Mouse (Mus musculus): Measurements from ENCODE around the gene Bag6. TPM values are rescaled to one million over a fixed set of nuclear protein-coding genes. Genes with fewer than 3 reads are reported as not detected.
"Not testable (repeated sequence)": the region's sequence is repeated elsewhere in the genome, so short reads cannot be mapped to it uniquely, and the experiment has no call there.

Gene Bag6
- polyA plus RNA-seq, 3 experiments from 2014 or later = 25.4 to 33.8 (median 29.1) TPM

DNA sequence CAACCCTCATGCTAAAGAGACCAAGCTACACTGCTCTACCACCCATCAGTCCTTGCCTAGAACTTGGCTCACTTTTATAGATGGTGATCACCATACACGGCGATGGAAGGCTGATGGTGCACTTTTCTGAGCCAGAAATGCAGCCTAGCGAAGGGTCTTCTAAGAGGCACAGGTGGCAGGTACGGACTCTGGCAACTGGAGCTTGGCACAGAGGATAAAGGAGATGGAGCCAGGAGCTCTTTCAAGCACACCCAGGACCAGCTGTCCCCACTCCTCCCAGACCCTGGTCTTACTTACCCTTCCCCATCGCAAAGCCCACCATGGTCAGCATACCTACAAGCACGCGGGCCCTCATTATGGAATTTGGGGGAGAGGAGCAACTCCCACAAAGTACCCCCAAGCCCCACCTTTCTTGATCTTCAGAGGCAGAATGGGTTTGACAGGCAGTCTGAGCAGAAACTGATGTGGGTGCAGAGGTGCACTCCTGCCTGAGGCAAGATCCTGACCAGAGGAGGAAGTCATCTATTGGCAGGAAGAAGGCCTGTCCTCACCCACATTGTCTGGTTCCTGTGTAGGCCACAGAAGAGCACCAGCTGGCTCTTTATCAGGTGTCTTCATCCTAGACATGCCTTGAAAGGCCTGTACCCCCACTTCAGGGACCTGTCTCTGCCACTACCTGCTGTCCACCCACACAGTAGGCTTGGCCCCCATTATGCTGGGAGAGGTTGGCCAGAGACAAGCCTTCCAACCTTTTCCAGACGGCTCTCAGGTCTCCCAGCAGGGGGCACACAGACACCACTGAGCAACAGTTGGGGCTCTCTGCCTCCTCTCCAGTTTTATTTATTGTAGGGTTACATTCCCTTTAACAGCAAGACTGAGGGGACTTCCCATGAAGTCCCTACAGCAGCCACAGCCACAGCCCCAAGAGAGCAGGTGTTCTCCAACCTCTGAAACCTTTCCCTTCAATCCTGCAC, 19.6 kb upstream of the Bag6 start, which contains the start of gene Ly6g5b:
Ly6g5b (minus strand) TSS at position 383 of the 974 bp plus-strand sequence.
- peak; percentile 41 for ATAC-seq

DNA sequence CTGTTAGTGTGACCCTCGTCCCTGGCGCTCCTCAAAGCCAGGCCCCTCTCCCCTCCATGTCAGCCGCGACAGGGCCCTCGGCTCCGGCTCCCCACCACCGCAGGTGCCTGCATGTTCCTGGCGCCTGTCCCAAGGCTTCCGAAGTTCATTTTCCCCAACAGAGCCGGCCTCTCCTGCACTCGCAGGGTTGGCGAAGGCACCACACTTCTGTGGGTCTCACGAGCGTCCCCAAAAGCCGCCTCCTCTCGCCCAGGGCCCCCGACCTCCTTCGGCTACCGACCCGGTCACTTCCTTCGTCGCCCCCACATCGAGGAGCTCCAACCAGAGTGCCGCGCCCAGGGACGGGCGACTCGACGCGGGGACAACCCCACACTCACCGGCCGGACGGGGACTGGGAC, 14.2 kb upstream of the Bag6 start:
- ATAC-seq = no peak

DNA sequence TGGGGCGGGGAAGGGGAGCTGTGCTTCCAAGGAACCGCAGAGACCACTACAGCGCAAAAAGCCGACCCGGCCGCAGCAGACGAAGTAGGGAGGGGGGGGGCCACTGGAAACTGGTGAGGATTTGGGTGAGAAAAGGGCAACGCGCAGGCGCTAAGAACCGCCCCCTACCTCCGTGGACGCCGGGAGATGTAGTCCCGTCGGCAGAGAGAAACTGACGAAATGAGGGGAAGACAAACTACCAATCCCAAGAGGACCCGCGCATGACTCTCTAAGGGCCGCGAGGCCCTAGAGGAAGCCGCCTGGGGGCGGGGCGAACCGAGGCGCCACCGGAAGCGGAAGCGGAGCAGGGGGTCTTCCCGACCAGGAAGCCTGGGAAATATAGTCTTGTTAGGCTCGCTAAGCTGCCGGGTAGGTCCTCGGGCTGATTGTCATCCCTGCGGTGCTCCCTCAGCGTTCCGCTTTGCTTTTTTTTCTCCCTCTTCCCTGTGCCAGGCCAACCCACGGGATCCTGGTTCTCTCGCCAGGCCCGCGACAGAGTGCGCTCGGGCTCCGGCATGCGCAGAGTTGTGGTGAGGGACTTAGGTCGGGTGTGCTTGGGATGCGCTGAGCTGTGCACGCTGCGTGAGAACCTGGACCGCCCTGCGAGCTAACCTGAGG, 13.7 kb upstream of the Bag6 start, which contains the start of gene Gpank1:
Gpank1 (plus strand) TSS at position 313 of the 657 bp plus-strand sequence.
- peak; percentile 97 for ATAC-seq

GRCm38 (mm10) chr17:35121871-35122303, 13.1 kb upstream of the Bag6 start, which contains the start of gene Csnk2b:
Gene Csnk2b (minus strand): TSS chr17:35122053.
- no peak for ATAC-seq

GRCm38 (mm10) chr17:35123287-35123686, 11.7 kb upstream of the Bag6 start:
- ATAC-seq = not testable (repeated sequence)

- ATAC-seq = not testable (repeated sequence)
Measured at GRCm38 (mm10) chr17:35124261-35124896, 10.6 kb upstream of the Bag6 start.

- ATAC-seq = no peak
Measured at GRCm38 (mm10) chr17:35125081-35125480, 9.9 kb upstream of the Bag6 start.

DNA sequence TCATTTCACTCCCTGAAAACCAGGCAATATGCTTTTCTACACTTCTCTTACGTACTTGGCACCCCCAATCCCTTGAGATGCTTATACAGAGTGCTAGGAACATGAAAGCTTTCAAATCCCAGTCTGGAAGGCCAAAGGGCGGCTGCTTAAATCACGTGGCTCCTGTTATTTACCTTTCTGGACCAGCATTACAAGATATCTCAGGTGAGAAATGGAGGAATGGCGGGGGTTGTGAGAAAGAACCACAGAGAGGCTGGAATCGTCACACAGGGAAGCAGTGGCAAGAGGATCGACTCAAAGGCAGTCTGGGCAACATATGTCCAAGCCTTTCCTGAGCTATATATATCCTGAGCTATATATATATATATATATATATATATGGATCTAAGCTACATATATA, 9.4 kb upstream of the Bag6 start:
- no peak for ATAC-seq

DNA sequence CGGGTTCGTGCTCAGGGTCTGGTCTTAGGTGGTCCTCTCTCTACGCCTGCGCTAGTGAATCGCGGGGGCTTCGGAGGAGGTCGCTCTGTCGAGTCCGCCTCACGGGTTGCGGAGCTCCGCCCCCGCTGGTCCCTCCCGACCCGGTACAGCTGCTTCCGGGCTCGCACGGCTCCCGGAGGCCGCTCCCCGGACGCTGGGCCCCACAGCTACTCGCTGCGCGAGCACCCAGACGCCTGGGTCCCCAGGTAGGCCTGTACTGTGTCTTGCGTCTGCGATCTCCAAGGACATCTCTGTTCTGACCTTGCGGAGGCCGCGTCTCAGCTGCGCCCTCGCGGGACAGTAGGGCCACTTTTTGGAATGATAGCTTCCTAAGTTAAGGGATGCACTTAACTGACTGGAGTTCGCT, 8.8 kb upstream of the Bag6 start, which contains the start of gene D17H6S53E:
D17H6S53E (plus strand) TSS at position 168 of the 406 bp plus-strand sequence.
- ATAC-seq = peak; percentile 69

DNA sequence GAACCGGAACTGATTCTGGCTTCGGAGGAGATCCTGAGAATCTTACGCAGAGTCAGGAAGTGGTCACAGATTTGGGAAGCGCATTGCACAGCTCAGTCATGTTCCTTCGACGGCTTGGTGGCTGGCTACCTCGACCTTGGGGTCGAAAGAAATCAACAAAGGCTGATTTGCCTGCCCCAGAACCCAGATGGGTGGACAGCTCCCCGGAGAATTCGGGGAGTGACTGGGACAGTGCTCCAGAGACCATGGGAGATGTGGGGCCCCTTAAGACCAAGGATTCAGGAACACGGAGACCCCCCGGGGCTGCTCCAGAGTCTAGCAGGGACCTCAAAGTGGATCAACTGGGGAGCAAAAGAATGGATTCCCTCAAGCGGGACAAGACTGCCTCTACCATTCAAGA, 8.0 kb upstream of the Bag6 start:
- no peak for ATAC-seq

DNA sequence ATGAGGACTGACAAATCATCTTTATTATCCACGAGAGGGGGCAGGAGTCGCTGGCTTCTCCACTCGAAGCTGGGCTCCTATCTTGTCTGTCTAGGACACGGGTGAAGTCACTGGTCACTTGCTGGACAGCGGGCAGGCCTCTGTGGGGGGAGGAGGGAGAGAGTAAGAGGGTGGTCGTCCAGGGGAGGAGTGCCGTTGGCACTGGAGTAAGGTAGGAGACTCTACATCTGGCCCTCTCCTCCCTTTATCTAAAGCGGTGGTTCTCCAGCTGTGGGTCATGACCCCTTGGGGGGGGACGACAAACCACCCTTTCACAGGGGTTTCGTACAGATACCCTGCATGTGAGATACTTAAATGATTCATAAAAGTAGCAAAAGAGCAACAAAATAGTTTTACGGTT, 6.0 kb upstream of the Bag6 start:
- ATAC-seq = no peak

GRCm38 (mm10) chr17:35131038-35131437, 3.9 kb upstream of the Bag6 start:
- no peak for ATAC-seq

DNA sequence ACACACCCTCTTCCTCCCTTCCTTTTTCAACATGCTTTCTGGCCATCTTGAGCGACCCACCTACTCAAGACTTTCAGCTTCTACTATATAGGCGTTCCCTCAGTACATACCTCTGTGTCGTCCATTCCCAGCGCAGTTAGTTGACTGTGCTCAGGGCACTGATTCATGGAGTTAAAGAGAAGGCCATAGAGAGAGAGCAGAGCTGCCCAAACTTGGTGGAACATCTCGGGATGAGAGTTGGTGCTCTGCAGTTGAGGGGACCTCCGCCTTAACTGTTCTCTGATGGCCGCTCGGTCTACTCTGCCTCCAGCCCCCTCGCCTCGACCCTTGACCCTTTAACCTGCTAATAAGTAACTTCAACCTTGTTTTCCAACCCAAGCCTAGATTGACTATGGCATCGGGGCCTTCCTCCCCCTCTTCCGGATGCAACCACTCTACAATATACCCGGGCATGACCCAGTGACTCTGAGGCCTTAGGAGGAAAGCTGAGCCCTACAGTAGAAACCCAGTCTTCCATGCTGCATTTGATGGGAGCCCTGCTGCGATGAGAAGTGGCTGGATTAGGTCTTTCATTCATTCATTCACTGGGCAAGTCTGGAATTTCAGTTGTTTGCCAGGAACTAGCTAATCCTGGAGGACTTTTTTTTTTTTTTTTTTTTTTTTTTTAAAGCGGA, 3.3 kb upstream of the Bag6 start, which contains the start of gene Apom:
Apom (minus strand) TSS at position 551 of the 674 bp plus-strand sequence.
- ATAC-seq = no peak

DNA sequence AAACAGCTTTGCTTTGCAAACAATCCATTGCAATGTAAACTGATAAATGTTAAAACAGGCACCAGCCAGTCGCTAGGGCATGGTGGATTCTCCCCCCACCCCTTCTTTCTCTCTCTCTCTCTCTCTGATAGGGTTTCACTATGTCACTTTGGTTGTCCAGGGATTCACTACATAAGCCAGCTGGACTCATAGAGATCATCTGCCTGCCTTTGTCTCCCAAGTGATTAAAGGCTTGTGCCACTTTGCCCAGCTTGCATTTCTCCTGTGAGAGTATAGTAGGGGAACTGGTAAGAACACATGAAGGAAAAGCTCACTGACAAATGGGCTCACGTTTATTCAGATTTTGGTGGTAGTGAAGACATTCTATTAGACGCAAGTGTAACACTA, 2.8 kb upstream of the Bag6 start:
- no peak for ATAC-seq

- no peak for ATAC-seq
Measured at GRCm38 (mm10) chr17:35133517-35133916, 1.5 kb upstream of the Bag6 start.

- peak; percentile 23 for ATAC-seq
Measured at GRCm38 (mm10) chr17:35135591-35136320, 778 bp downstream of the Bag6 start.

- no peak for ATAC-seq
Measured at GRCm38 (mm10) chr17:35139269-35139668, 4.3 kb downstream of the Bag6 start.

DNA sequence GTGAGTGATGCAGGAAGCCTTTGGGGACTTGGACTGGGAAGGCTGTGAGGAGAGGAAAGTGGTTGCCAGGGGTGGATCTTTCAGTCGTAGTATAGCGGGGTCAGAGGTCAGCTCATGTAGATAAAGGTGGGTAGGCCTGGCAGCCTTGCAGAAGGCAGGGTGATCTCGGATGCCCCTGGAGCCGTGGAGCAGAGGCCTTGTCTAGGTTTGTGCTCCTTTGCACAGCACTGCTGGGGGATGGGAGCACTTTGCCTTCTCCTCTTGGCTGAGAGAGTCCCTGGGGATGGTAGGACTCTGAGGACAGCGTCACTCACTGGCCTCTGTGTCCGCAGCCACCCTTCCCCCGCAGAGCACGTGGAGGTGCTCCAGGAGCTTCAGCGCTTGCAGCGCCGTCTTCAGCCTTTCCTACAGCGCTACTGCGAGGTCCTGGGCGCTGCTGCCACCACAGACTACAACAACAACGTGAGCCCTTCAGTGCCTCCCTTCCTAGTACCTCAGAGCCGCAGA, 5.6 kb downstream of the Bag6 start:
- ATAC-seq = no peak

GRCm38 (mm10) chr17:35141971-35142370, 7.0 kb downstream of the Bag6 start:
- no peak for ATAC-seq

- ATAC-seq = no peak
Measured at GRCm38 (mm10) chr17:35146139-35146538, 11.2 kb downstream of the Bag6 start.

GRCm38 (mm10) chr17:35147348-35147747, 12.4 kb downstream of the Bag6 start:
- ATAC-seq = no peak
